Mouse (Mus musculus): ENCODE data around the gene Gtf2ird2. TPM values are rescaled to one million over a fixed set of nuclear protein-coding genes. Genes with fewer than 3 reads are reported as not detected.

The Gtf2ird2 gene
- total RNA-seq, 2 experiments from 2014 or later, result 5.0 to 6.3 TPM

- peak; percentile 47 for DNase-seq (ENCODE audit: low spot score)
These were observed 1.1 kb upstream of the Gtf2ird2 start for GRCm38 (mm10) chr5:134182735-134183134.

GRCm38 (mm10) chr5:134183162-134183561, 657 bp upstream of the Gtf2ird2 start:
- DNase-seq (ENCODE audit: low spot score), result no peak

GRCm38 (mm10) chr5:134186059-134186458, 2.2 kb downstream of the Gtf2ird2 start:
- DNase-seq (ENCODE audit: low spot score), result no peak

- peak; percentile 43 for DNase-seq (ENCODE audit: low spot score)
These were observed 3.3 kb downstream of the Gtf2ird2 start for GRCm38 (mm10) chr5:134186961-134187731.

- no peak for DNase-seq (ENCODE audit: low spot score)
These were observed 4.8 kb downstream of the Gtf2ird2 start for GRCm38 (mm10) chr5:134188571-134188970.

- DNase-seq (ENCODE audit: low spot score), result no peak
These were observed 9.8 kb downstream of the Gtf2ird2 start for GRCm38 (mm10) chr5:134193664-134194063.

- DNase-seq (ENCODE audit: low spot score), result no peak
These were observed 22.9 kb downstream of the Gtf2ird2 start for GRCm38 (mm10) chr5:134206721-134207120.

GRCm38 (mm10) chr5:134209931-134210554, 26.2 kb downstream of the Gtf2ird2 start:
- DNase-seq (ENCODE audit: low spot score), result no peak

- no peak for DNase-seq (ENCODE audit: low spot score)
These were observed 30.4 kb downstream of the Gtf2ird2 start for GRCm38 (mm10) chr5:134214021-134214806.

- no peak for DNase-seq (ENCODE audit: low spot score)
These were observed 34.1 kb downstream of the Gtf2ird2 start for GRCm38 (mm10) chr5:134217900-134218299.

GRCm38 (mm10) chr5:134221278-134221677, 37.5 kb downstream of the Gtf2ird2 start:
- DNase-seq (ENCODE audit: low spot score), result no peak

- DNase-seq (ENCODE audit: low spot score), result no peak
These were observed 37.9 kb downstream of the Gtf2ird2 start for GRCm38 (mm10) chr5:134221708-134222150.

- no peak for DNase-seq (ENCODE audit: low spot score)
These were observed 41.5 kb downstream of the Gtf2ird2 start for GRCm38 (mm10) chr5:134225110-134225901.

- DNase-seq (ENCODE audit: low spot score), result no peak
These were observed 43.1 kb downstream of the Gtf2ird2 start for GRCm38 (mm10) chr5:134226946-134227345.

- DNase-seq (ENCODE audit: low spot score), result no peak
These were observed 43.9 kb downstream of the Gtf2ird2 start for GRCm38 (mm10) chr5:134227574-134228248.

- no peak for DNase-seq (ENCODE audit: low spot score)
These were observed 44.4 kb downstream of the Gtf2ird2 start for GRCm38 (mm10) chr5:134228249-134228638.

GRCm38 (mm10) chr5:134229391-134229790, 45.6 kb downstream of the Gtf2ird2 start, which contains the start of gene Ncf1:
Ncf1 (minus strand) TSS chr5:134229625.
- no peak for DNase-seq (ENCODE audit: low spot score)

GRCm38 (mm10) chr5:134231376-134231775, 47.6 kb downstream of the Gtf2ird2 start:
- peak; percentile 29 for DNase-seq (ENCODE audit: low spot score)

GRCm38 (mm10) chr5:134232111-134232510, 48.3 kb downstream of the Gtf2ird2 start:
- DNase-seq (ENCODE audit: low spot score), result no peak

- peak; percentile 28 for DNase-seq (ENCODE audit: low spot score)
These were observed 48.7 kb downstream of the Gtf2ird2 start for GRCm38 (mm10) chr5:134232568-134232967.

GRCm38 (mm10) chr5:134233244-134233651, 49.4 kb downstream of the Gtf2ird2 start:
- DNase-seq (ENCODE audit: low spot score), result no peak

Measured in gastrocnemius, adult 18-20 months (tissue).